Mouse (Mus musculus) layer of hippocampus, adult 8-10 months (tissue): ENCODE data around the gene A630095N17Rik. TPM values are rescaled to one million over a fixed set of nuclear protein-coding genes. Genes with fewer than 3 reads are reported as not detected.

Source experiments
- DNase-seq, 2 experiments: peaks; one replicate each; pipeline ENCODE4 v3.0.0; 2022; ENCODE audit warnings: low spot score in 2 of 2
- total RNA-seq, 4 experiments: library from RNA; stranded (reverse); gene quantifications; 2 replicates each; pipeline ENCODE4 v1.2.4; 2022

A630095N17Rik gene
- not detected for total RNA-seq

DNA sequence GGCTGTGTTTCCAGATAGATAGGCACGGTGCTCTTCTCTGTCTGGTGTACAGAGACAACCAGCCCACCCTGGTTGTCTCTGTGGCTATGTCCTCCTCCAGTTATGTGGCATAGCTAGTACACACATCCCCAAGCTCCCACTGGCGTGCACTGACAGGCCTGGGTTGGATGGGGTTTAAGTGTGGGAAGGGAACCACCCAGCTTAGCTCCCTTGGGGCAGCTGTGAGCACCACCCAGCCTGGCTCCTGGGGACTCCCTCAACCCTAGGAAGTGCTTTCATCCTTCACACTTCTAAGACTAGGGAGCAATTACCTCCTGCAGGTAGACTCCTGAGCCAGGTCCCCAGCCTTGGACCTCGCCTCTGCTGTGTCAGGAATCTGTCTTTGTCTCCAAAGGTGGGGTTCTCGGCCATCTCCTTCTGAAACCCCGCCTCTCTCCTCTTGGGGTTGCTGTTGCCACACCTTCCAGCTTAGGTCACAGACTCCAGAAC is at the start of gene A630095N17Rik:
Gene A630095N17Rik (minus strand): TSS at position 439 of the 489 bp plus-strand sequence.
- no peak for DNase-seq

DNA sequence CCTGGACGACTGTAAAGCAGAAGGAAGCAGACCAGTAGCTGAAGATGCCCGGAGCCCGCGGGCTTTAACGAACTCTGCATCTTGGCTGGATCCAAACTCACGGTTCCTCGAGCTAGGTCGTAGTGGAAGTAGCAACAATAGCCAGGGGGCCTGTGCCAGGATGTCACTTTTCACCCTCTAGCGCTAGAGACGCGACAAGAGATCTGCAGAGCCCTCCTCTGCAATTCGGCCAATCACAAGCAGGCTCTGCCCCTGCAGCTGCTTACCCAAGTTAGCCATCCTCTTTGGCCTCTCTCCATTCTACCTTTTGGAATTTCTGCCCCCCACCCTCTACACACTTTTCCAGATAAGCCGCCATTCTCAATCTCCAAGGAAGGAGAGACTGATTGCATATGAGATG is 46.3 kb upstream of the A630095N17Rik start, which contains the start of gene Resp18:
Gene Resp18 (minus strand): TSS at position 188 of the 400 bp plus-strand sequence.
- peak in 1 of 2 experiments; percentile 32 for DNase-seq

DNA sequence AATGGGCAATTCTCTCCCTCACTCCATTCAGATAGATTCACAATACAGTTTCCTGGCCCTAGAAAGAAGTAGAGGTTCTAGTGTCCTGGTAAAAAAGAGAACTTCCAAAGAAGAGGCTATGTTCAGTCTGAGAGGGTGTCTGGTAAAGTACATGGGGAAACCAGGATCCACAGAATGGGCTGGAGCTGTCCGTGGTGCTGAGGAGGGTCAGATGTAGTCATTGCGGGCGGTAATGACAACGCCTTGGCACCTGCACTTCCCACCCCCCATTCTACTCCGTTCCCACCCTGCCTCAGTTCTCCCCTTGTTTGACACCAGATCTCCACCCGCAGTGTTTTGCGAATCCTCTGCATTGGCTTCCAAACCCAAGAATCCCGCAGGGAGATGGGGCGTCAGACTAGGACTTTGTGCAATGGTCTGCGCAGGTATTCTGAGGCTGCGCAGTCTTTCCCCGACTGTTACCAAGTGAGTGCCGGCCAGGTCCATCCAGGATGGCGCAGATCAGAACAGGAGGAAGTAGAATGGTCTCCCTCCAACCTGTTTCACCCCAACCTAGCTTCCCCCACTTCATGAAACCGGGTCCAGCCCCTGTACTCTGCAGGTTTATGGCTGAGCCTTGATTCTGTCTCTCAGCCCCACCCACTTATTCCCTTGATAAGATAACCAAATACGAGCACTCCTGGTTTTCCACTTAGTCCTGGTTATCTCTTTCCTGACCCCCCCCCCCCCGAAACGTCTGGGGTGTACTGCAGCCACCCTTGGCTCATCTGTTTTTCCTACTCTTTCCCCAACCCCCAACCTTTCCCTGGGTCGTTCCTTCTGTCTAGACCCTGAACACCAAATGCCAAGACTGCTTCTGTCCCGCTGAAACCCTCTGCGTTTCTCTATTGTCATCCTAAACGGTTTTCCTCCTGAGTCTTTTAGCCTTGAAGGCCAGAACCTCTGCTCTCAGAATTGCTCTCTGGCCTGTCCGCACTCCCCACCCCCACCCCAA is 45.6 kb upstream of the A630095N17Rik start:
- no peak for DNase-seq

DNA sequence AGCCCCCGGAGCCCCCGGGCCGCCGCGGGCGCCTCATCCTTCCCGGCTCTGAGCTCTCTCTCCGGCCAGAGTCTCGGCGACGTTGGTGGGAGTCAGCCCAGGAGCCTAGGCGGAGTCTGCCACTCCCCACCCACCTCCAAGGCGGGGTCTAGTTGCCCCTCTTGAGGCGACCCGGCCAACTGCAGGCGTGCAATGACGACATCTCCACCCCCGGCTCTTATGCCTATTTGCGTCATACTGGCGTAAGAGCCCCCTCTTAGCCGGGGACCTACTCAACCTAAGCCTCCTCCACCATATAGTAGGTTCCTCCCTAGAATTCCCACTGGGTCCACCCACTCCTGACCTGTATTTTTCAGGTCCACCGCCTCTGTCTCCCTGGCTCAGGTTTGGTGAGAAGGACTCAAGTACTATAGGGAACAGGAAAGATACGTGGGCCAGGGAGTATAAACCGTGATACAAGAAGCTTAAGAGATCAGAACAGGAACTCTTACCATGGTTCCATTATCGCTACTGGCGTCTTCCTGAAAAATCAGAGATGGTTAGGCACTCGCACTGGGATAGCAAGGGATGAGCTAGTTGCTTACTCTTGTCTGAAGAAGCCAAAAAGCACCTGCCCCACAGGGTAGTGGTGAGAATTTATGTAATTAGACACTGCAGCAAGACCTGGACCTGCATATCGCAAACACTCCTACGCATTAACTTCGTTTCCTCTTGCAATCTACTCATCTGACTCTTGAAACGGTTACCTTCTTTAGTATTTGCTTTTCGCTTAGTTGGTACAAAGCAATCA is 32.4 kb upstream of the A630095N17Rik start, which contains the start of gene Ptprn:
Gene Ptprn (minus strand): TSS at position 412 of the 790 bp plus-strand sequence.
- peak; percentile 74 to 78 for DNase-seq

DNA sequence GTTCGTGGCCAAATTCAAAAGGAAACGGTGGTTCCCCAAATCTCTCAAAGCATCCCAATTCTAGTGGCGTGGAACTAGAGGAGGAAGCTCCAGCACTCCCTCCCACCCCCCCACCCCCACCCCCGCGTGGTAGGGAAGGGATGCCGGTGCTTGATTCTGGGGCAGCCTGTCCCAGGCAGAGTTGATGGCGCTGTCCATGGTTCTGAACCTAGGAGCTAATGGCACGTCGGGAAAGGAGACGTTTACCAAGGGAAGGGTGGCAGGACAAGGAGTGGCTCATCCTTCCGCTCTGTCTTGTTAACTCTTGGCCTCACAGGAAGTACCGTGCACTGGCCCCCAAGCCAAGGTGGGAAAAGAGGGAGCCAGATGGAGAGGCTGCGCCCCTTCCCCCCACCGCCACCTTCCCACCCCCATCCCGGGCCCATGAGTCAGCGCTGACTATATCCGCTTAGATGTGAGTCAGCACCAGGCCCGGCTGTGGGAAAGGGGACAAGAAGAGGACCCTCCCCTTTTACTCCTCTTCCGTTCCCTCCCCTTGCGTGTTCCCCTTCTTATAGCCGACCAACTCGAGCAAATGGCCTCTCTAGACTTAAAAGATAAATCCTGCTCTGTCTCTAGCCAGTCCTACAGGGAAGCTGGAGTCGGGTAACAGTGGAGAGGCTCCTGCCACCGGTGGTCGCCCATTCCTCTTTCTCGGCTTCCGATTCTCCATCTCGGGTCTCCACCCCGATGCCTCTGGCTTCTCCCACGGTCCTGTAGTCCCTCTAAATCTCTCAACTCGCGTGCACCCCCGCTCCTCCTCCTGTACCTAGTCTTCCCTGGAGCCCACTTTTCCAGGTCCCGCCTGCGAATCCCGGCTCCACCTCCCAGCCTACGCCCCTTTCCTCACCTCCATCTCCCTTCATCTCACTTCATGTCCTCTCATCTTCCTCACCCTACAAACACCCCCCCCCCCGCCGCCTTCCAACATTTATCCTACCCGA is 31.4 kb upstream of the A630095N17Rik start:
- DNase-seq: no peak

DNA sequence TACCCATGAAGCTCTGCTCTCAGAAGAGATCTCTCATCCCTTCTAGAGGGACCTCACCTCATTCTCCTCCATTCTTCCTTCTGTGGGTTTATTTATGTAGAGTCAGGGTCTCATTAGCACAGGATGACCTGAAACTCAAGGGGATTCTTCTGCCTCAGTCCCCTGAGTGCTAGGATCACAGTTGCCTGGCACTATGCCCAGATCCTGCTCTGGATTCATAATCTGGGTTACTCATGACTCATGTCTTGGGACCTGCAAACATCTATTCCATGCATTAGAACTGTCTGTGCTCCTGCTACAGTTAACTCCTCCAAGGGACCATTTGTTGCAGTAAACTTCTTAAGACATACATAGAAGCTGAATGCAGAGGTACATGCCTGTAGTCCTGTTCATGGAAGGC is 29.4 kb upstream of the A630095N17Rik start:
- no peak for DNase-seq

DNA sequence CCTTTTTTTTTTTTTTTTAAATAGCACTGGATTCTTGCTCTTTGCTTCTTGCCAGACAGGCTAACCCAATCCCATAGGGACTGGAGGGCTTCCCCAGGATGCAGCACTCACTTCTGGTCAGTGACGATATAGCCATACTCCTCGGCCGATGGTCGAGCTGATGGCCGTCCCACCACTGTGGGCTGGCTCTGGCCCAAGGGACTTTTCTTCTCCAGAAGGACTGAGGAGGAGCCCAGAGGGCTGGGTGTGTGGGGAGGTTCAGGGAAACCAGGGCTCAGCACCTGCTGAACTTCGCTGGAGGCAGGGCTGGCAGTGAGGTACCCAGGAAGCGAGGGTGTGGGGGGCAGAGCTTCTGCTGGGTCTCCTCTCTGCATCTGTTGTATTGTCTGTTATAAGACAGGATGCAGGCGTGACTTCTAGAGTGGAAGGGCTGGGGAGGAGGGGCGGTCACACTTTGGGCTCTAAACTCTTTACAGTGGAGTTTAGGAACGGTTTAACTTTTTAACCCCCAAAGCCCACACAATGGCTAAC is 23.7 kb upstream of the A630095N17Rik start:
- no peak for DNase-seq

DNA sequence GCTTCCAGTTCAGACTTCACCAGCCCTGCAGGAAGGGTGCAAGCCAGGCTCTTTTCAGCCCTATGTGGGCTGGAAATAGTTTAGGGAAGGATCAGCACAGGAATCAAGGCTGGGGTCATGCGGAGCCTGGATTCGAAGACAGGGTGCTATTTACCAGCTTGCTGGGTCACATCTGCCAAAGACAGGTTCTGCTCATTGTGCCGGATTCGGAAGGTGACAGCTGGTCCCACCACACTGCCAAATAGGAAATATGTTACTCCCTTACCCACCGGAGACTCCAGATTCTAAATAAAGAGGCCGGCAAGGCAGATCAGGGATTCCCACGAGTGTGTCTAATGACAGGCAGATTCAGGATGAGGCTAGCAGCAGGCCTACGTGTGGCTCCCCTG is 22.7 kb upstream of the A630095N17Rik start:
- DNase-seq: no peak

DNA sequence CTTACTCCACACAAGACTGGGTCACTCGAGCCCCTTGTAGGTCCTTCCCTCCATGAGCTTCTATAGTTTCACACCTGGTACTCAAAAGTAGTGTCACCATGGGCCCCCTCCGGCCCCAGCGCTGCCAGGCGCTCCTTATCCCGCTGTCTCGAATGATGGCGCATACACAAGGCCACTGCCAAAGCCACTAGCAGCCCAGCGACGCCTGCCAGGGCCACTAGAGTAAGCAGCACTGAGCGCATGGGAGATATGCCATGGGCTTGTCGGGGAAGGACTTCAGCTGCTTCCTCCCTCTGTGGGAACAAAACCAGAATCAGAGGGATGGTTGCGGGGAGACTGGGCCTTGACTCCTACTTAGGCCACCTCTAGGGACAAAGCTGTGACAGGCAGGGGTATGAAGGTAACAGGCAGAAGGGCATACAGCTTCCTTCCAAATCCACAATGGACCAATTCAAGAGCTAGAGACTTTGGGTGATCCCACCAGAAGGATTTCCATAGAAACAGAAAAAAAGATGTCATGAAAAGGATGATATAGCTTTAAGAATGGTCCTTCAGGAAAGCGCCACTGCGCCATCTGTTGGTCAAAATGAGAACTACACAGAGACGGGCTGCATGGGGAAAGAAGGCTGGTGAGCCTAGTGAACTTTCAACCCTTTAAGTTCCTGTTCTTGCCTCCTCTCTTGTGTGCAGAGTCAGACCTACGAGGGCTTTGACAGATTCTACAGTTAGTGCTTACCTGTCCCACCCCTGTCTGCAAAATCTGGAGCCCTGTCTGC is 22.1 kb upstream of the A630095N17Rik start:
- peak in 1 of 2 experiments; percentile 85 for DNase-seq

DNA sequence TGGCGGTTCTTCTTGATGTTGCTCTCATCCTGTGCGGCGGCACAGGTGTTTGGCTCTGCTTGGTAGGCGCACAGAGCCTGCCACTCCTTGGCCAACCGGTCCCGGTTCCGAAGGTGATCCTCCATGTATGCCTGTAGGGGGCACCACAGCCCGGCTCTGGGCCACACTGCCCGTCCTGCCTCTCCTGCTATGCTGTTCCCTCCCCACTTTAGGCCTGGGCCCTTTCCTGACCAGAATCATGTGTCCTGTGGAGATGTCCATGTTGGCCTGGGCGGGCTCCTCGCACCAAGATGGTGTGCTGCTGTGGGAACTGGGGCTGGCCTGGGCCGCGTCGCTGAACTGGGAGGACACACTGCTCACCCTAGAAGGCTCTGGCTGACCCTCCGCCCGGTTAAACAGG is 21.1 kb upstream of the A630095N17Rik start:
- DNase-seq: no peak

DNA sequence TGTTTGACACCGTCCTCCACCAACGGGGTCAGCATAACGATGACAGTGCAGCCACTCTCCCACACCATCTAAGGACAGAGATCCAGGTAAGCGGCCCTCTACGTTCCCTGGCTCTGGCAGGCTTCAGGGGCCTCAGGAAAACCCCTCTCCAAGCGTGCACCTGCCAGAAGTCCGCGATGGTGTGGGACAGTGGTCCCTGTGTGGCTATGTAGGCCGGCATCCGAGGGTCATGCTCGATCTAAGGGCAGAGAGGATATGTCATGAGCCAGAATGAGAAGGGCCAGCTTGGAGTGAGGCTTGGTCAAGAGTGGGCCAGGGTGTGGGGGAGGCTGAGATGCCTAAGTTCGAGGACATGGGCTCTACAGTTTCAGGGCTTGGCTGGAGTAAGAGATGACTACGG is 20.4 kb upstream of the A630095N17Rik start:
- DNase-seq: no peak

DNA sequence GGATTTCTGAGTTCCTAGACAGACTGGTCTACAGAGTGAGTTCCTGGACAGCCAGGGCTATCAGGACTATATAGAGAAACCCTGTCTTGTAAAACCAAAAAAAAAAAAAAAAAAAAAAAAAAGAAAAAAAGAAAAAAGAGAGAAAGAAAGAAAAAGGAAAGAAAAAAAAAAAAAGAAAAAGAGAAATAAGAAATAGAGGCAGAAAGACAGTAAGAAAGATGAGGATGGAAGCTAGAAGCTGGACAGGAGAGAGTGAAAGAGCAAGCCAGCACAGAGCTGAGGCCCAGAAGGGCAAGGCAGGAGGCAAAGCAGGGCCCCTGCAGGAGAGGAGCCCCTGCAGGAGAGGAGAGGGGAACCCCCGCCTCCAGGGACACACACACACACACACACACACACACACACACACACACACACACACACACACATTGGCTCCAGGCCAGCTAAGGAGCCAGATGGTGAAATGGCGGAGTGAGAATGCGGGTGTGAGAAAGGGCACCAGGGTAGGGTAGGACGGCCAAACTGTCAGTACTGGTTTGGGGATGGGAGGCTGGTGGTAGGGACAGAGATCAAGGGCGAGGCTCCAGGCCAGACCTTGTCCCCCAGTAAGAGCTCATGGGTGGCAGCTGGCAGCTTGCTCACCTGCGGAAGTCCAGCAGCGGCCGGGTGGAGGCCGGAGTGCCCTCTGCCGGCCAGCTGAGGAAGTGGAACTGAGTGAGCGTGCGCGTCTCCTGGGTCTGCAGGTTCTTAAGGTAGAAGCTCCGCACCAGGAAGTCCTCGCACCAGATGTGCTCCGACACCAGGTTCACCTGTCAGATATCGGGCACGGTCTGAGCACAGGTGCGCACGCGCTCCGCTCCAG is 19.4 kb upstream of the A630095N17Rik start:
- no peak for DNase-seq

DNA sequence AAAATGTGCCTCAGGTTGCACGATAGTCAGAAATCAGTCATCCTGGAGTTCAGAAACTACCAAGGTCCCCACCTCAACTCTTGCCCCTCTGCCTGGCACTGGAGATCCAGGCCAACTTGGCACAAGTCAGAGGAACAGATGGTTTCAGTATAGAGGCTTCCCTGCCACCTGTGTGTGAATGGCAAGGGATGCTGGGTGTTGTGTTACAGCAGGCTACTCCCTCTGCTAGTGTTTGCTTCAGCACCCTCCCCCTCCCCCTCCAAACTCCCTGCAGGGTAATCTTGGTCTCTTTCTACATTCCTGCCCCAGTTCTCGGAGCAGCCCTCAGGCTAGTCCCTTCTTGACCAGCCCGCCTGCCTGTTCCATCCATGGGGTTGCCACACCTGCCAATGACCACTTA is 18.6 kb upstream of the A630095N17Rik start:
- no peak for DNase-seq

DNA sequence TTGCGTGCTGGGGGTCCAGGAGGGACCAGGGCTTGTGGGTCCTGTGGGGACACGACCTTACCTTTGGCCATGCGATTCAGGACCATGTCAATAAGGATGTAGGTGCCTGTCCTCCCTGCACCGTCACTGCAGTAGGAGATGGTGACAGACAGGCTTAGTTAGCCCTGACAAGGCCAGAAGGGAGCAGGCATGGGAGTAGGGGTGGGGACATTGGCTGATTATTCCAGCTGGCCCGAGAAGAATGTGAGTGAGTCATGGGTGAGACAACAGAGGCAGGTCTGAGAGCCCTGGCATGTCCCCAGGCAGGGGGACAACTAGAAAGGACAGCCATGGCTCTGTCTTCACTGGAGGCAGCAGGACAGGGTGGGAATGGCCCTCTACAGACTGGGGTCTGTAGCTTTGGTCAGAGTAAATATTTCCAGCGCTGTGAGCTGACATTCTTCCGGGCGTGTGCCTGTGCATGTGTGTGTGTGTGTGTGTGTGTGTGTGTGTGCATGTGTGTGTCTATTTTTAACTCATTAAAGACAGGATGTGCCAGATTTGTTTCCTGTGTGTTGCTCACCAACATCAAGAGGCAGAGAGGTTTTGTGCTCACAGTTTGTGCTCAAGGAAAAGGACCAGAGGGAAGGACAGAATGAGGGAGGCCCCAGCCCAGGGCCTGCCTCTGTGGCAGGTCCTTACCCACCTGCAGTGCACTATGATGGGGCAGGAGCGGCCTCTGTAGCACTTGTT is 16.3 kb upstream of the A630095N17Rik start:
- no peak for DNase-seq

DNA sequence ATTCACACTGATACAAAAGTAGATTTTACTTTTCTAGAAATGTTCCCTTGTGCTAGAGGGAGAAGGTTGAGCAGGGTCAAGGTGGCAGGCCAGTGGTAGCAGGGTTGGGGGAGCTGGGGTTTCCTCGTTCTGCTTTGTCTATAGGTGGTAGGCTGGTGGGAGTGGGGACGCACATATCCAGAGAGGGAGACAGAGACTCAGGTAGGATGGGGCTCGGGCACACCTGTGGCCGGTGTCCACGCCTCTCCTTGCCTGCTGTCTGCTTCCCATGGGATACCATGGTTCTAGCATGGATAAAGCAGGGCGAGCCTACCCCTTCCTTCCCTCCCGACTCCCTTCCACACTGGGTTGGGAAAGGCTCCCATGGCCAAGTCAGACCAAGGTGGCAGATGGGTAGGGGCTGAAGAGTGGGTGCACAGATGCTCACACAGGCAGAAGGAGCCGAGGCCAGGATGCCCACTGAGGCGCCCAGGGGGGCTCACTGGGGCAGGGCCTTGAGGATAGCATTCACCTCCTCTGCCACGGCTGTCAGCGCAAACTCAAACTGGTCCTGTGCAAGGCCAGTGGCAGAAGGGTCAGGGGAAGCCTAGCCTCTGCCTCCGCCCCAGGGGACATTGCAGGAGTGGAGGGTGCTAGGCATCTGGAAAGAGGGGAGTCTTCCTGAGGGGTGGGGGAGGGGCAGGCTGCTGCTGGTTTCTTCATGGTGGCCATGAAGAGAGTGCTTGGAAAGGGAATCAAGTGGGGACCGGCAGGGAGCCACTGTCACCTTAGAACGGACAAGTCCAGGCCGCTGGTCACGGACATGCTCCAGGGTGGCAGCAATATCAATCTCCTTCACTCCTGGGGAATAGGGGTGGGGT is 15.4 kb upstream of the A630095N17Rik start:
- DNase-seq: no peak

DNA sequence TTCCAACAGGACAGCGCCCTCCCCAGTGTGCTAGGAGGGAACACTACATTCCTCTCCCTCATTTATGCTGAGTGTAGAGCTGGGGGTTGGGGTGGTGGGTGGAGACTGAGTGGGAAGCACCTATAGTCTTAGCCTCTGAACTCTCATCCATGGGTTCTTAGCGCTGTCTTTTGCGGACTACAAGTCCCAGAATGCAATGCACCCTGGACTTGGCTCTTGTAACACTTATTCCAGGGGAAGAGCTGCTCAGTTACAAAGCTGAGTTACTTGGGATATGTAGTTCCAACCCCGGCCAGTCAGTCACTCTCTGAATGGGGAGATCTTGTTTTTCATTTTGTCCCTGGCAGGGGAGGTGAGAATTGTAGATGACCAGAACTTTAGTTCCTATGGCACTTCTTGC is 12.9 kb upstream of the A630095N17Rik start:
- no peak for DNase-seq
